Comparison of ENCODE assay signal across 21 mouse cellular contexts in the genomic region with DNA sequence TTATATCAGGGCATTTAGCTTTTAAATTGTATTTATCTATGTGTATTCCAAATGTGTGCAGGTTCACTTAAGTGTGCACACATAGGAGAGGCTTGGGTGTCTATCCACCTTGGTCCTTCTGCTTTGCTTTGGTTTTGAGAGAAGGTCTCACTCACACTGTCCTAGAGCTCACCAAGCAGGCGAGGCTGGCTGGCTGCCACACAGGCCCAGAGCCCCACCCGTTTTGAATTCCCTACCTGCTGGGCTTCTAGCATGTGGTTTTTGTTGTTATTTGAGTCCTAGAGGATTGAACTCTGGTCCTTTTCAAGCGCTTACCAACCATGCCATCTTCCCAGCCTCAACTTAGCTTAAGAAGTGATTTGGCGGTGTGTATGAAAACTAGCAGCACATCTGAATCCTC. TPM values are rescaled to one million over a fixed set of nuclear protein-coding genes. Genes with fewer than 3 reads are reported as not detected.
A peak's percentile ranks its signal among the peaks of the same experiment; 100 is the strongest.
DNase-seq lines count a peak whose midpoint lies in the region; TF ChIP-seq lines count a peak whose summit lies in the region.
"Had no signal": no experiment of that assay in that cellular context is flagged by ENCODE, and none has a peak within 500 bp of the region (broad histone marks: within the 10 kb centered on the region; RNA-seq: fewer than 3 reads in every experiment).

No protein-coding gene starts in this region.

- peaks cover 25% of the 10 kb centered on the region for H3K4me1 ChIP-seq in cerebellum, adult 2 months (ENCODE audit: control insufficient read depth, insufficient read depth, low read length)
- H3K4me1 ChIP-seq: embryonic facial prominence, embryonic 12.5 days; forebrain, embryonic 15.5 days; hindbrain, embryonic 10.5 days; limb, embryonic 10.5 days; midbrain, embryonic 13.5 days; neural tube, embryonic 15.5 days had no signal

- H3K4me3 ChIP-seq in cerebellum, adult 2 months (replicated peaks; ENCODE audit: insufficient read depth, low read depth, low read length), result no peak overlapping the region
- H3K4me3 ChIP-seq: embryonic facial prominence, embryonic 12.5 days; forebrain, embryonic 15.5 days; hindbrain, embryonic 10.5 days; limb, embryonic 10.5 days; midbrain, embryonic 13.5 days; myocyte; neural tube, embryonic 15.5 days had no signal

- no peak for TF ChIP-seq CTCF in cerebellum, adult 2 months (IDR thresholded peaks at IDR 0.05; ENCODE audit: borderline replicate concordance, insufficient read depth, low read depth, low read length)

- 38% methylated on average over 4 of the region's 4 CpGs for WGBS in cerebellum, adult 2 months

- no peaks in the 10 kb centered on the region for H3K27me3 ChIP-seq in cerebellum, adult 2 months (ENCODE audit: control insufficient read depth, insufficient read depth, low read length)
- H3K27me3 ChIP-seq: embryonic facial prominence, embryonic 12.5 days; forebrain, embryonic 15.5 days; midbrain, embryonic 13.5 days; neural tube, embryonic 15.5 days had no signal

- DNase-seq in cerebellum, adult 2 months, result peak; percentile 51 to 61
- DNase-seq in cerebellum, adult 11 months, result no peak
- DNase-seq in heart, postnatal 10 days, result peak; percentile 49 to 51
- no peak for DNase-seq in heart, adult 11 months
- DNase-seq in brain, adult 2 months (ENCODE audit: low read depth, low spot score), result peak; percentile 39
- DNase-seq in heart, postnatal 36 days, result peak; percentile 34
- no peak for DNase-seq in right cerebral cortex, postnatal 10 days (ENCODE audit: low spot score in 2 of 2)
- DNase-seq in c-Kit-positive CD71-positive TER-119-positive erythroid progenitor cells, embryonic 14.5 days (ENCODE audit: low spot score), result no peak
- DNase-seq: gastrocnemius, postnatal 36 days; lung, adult 2 months; thymus, postnatal 25 days had no signal

- TF ChIP-seq POLR2A in cerebellum, adult 2 months (IDR thresholded peaks at IDR 0.05; ENCODE audit: borderline replicate concordance, insufficient read depth, low read length), result no peak

- intact Hi-C loops in heart, postnatal 10 days (cut with DNase I), result no loop called here
- intact Hi-C loops in heart, postnatal 36 days (cut with DNase I), result no loop called here

- no peak overlapping the region for H3K27ac ChIP-seq in cerebellum, adult 2 months (ENCODE audit: insufficient read depth, low read length)
- H3K27ac ChIP-seq: embryonic facial prominence, embryonic 12.5 days; forebrain, embryonic 15.5 days; hindbrain, embryonic 10.5 days; limb, embryonic 10.5 days; midbrain, embryonic 13.5 days; neural tube, embryonic 15.5 days had no signal

RNA-seq across cellular contexts. Expression of gene Slc22a1, which starts 8.8 kb away (rescaled TPM):
- 0.19 and 0.46 TPM in 2 replicates for polyA plus RNA-seq in cerebellum, adult 2 months (2012; rRNA removed)
- total RNA-seq in heart, postnatal 10 days (2021), result 1 to 10 TPM; 2.3 to 3.4 TPM
- 10 to 100 TPM in 1 of 2 experiments, 1 to 10 TPM in 1; 7.1 to 10.6 TPM for total RNA-seq in heart, postnatal 36 days (2021)
- total RNA-seq: gastrocnemius, postnatal 36 days; layer of hippocampus, adult 8-10 months; megakaryocyte progenitor cell, adult 5-6 weeks; MEL had no signal
- polyA plus RNA-seq: forebrain, embryonic 15.5 days; hindbrain, embryonic 10.5 days; limb, embryonic 10.5 days; midbrain, embryonic 13.5 days; myocyte; neural tube, embryonic 15.5 days had no signal

Comparison
In these comparisons a context has a peak if more than half of its experiments do, and no peak if none do; other contexts are left out.
1. DNase-seq: peak in cerebellum, adult 2 months (2 of 2), heart, postnatal 10 days (2 of 2), brain, adult 2 months (single experiment) and heart, postnatal 36 days (2 of 2); none in cerebellum, adult 11 months (single experiment), heart, adult 11 months (single experiment), right cerebral cortex, postnatal 10 days (0 of 2) and c-Kit-positive CD71-positive TER-119-positive erythroid progenitor cells, embryonic 14.5 days (single experiment).